Mouse (Mus musculus): Measurements from ENCODE around the gene Rpp25.

Rpp25 gene

GRCm38 (mm10) chr9:57554753-57555152, 50.9 kb downstream of the Rpp25 start:
- in situ Hi-C loops (cut with MboI): no loop called here
